Mouse (Mus musculus) midbrain, embryonic 10.5 days (tissue): Measurements from ENCODE around the gene Retreg1. TPM values are rescaled to one million over a fixed set of nuclear protein-coding genes. Genes with fewer than 3 reads are reported as not detected.

Experiments
- DNase-seq: peaks from one replicate; pipeline ENCODE4 v3.0.0-alpha.2; 2017; ENCODE audit warnings: low spot score
- H3K27ac ChIP-seq: fragments of 300-500 bp; sonication (generic); replicated peaks from 2 replicates; pipeline ENCODE4 v1.5.1; 2016; ENCODE audit warnings: mild to moderate bottlenecking
- H3K27me3 ChIP-seq: fragments of 300-500 bp; sonication (generic); 2 replicates; pipeline ENCODE4 v1.6.1; 2016; ENCODE audit warnings: low read depth, mild to moderate bottlenecking; ENCODE audit not compliant: poor library complexity, severe bottlenecking
- H3K36me3 ChIP-seq: fragments of 300-500 bp; sonication (generic); 2 replicates; pipeline ENCODE4 v1.6.1; 2016; ENCODE audit warnings: mild to moderate bottlenecking, moderate library complexity
- H3K4me1 ChIP-seq: fragments of 300-500 bp; sonication (generic); 2 replicates; pipeline ENCODE4 v1.6.1; 2016
- H3K4me3 ChIP-seq: fragments of 300-500 bp; sonication (generic); 2 replicates; pipeline ENCODE4 v1.5.1; 2016; ENCODE audit warnings: mild to moderate bottlenecking, moderate library complexity
- H3K9me3 ChIP-seq: fragments of 300-500 bp; sonication (generic); replicated peaks from 2 replicates; pipeline ENCODE4 v1.6.1; 2016; ENCODE audit warnings: mild to moderate bottlenecking
- WGBS: fragments of 180-500 bp; shearing (Covaris S2); methylation state at CpG from one replicate; pipeline ENCODE4 v1.1.7; 2016; 5-methylcytosine and 5-hydroxymethylcytosine counted together
- polyA plus RNA-seq: library from polyadenylated mRNA; unstranded; fragments of >200 nt; fragmentation: Nextera tagmentation; extraction: Ambion mirVana; gene quantifications from 2 replicates; pipeline ENCODE4 v1.2.1, GENCODE M21; 2016

Gene Retreg1
- polyA plus RNA-seq, 1 experiment from 2014 or later = 1.9 TPM

- Histone ChIP-seq H3K36me3 (no peaks in the 10 kb centered on the region), H3K9me3 (no peaks in the 10 kb centered on the region), H3K27ac (peak overlapping the region; percentile 59), H3K4me3 (no peak overlapping the region), H3K4me1 (peaks cover 16% of the 10 kb centered on the region), H3K27me3 (no peaks in the 10 kb centered on the region)
- 57% methylated on average over 11 of the region's 11 CpGs for WGBS
- DNase-seq = no peak
These were observed 72.7 kb downstream of the Retreg1 start for GRCm38 (mm10) chr15:25915574-25916205.

- peaks cover 16% of the 10 kb centered on the region for H3K4me1 ChIP-seq
- DNase-seq = no peak
- H3K36me3 ChIP-seq = no peaks in the 10 kb centered on the region
- peak overlapping the region; percentile 59; the same call in 1 of the 2 replicates for H3K27ac ChIP-seq
- H3K4me3 ChIP-seq = no peak overlapping the region
- no peaks in the 10 kb centered on the region for H3K27me3 ChIP-seq
- 78% methylated on average over 2 of the region's 2 CpGs for WGBS
- no peaks in the 10 kb centered on the region for H3K9me3 ChIP-seq
These were observed 73.3 kb downstream of the Retreg1 start for GRCm38 (mm10) chr15:25916252-25916651.

- Histone ChIP-seq H3K9me3 (no peaks in the 10 kb centered on the region), H3K27me3 (no peaks in the 10 kb centered on the region), H3K27ac (no peak overlapping the region), H3K4me3 (no peak overlapping the region), H3K36me3 (no peaks in the 10 kb centered on the region), H3K4me1 (peaks cover 16% of the 10 kb centered on the region)
- WGBS = 91% methylated on average over 7 of the region's 7 CpGs
- no peak for DNase-seq
These were observed 75.7 kb downstream of the Retreg1 start for GRCm38 (mm10) chr15:25918641-25919040.

- H3K4me1 ChIP-seq = peaks cover 13% of the 10 kb centered on the region
- WGBS = 92% methylated on average over 4 of the region's 4 CpGs
- no peaks in the 10 kb centered on the region for H3K36me3 ChIP-seq
- no peaks in the 10 kb centered on the region for H3K9me3 ChIP-seq
- H3K27me3 ChIP-seq = no peaks in the 10 kb centered on the region
- no peak overlapping the region for H3K27ac ChIP-seq
- H3K4me3 ChIP-seq = no peak overlapping the region
- no peak for DNase-seq
These were observed 77.0 kb downstream of the Retreg1 start for GRCm38 (mm10) chr15:25919995-25920394.

- no peaks in the 10 kb centered on the region for H3K27me3 ChIP-seq
- 93% methylated on average over 6 of the region's 6 CpGs for WGBS
- peaks cover 4% of the 10 kb centered on the region for H3K4me1 ChIP-seq
- H3K36me3 ChIP-seq = no peaks in the 10 kb centered on the region
- H3K4me3 ChIP-seq = no peak overlapping the region
- no peak for DNase-seq
- H3K27ac ChIP-seq = no peak overlapping the region
- H3K9me3 ChIP-seq = no peaks in the 10 kb centered on the region
These were observed 77.9 kb downstream of the Retreg1 start for GRCm38 (mm10) chr15:25920886-25921285.

- Histone ChIP-seq H3K27ac (no peak overlapping the region), H3K4me1 (no peaks in the 10 kb centered on the region), H3K4me3 (no peak overlapping the region), H3K27me3 (no peaks in the 10 kb centered on the region), H3K9me3 (no peaks in the 10 kb centered on the region), H3K36me3 (no peaks in the 10 kb centered on the region)
- WGBS = 90% methylated on average over 2 of the region's 2 CpGs
- DNase-seq = no peak
These were observed 79.0 kb downstream of the Retreg1 start for GRCm38 (mm10) chr15:25922007-25922406.

GRCm38 (mm10) chr15:25923916-25924315 lies 80.9 kb downstream of the Retreg1 start:
- H3K9me3 ChIP-seq = no peaks in the 10 kb centered on the region
- 87% methylated on average over 8 of the region's 8 CpGs for WGBS
- no peak overlapping the region for H3K27ac ChIP-seq
- no peaks in the 10 kb centered on the region for H3K36me3 ChIP-seq
- H3K4me3 ChIP-seq = no peak overlapping the region
- no peaks in the 10 kb centered on the region for H3K27me3 ChIP-seq
- no peak for DNase-seq
- H3K4me1 ChIP-seq = no peaks in the 10 kb centered on the region

- no peaks in the 10 kb centered on the region for H3K4me1 ChIP-seq
- no peaks in the 10 kb centered on the region for H3K36me3 ChIP-seq
- WGBS = 95% methylated on average over 4 of the region's 4 CpGs
- no peaks in the 10 kb centered on the region for H3K27me3 ChIP-seq
- no peaks in the 10 kb centered on the region for H3K9me3 ChIP-seq
- no peak overlapping the region for H3K27ac ChIP-seq
- DNase-seq = no peak
- H3K4me3 ChIP-seq = no peak overlapping the region
These were observed 83.2 kb downstream of the Retreg1 start for GRCm38 (mm10) chr15:25926171-25926570.

GRCm38 (mm10) chr15:25927106-25927505 lies 84.1 kb downstream of the Retreg1 start:
- Histone ChIP-seq H3K9me3 (no peaks in the 10 kb centered on the region), H3K27ac (no peak overlapping the region), H3K4me1 (no peaks in the 10 kb centered on the region), H3K4me3 (no peak overlapping the region), H3K27me3 (no peaks in the 10 kb centered on the region), H3K36me3 (no peaks in the 10 kb centered on the region)
- DNase-seq = no peak
- 96% methylated on average over 14 of the region's 14 CpGs for WGBS

GRCm38 (mm10) chr15:25928001-25928400 lies 85.0 kb downstream of the Retreg1 start:
- DNase-seq = no peak
- Histone ChIP-seq H3K27me3 (no peaks in the 10 kb centered on the region), H3K4me3 (no peak overlapping the region), H3K9me3 (no peaks in the 10 kb centered on the region), H3K4me1 (peaks cover 2% of the 10 kb centered on the region), H3K36me3 (no peaks in the 10 kb centered on the region), H3K27ac (no peak overlapping the region)
- 88% methylated on average over 8 of the region's 8 CpGs for WGBS

- 63% methylated on average over 5 of the region's 5 CpGs for WGBS
These were observed 85.9 kb downstream of the Retreg1 start for GRCm38 (mm10) chr15:25928831-25929230.

GRCm38 (mm10) chr15:25929518-25929917 lies 86.5 kb downstream of the Retreg1 start:
- peaks cover 5% of the 10 kb centered on the region for H3K4me1 ChIP-seq
- 80% methylated on average over 11 of the region's 11 CpGs for WGBS
- no peak for DNase-seq
- no peak overlapping the region for H3K27ac ChIP-seq
- H3K4me3 ChIP-seq = no peak overlapping the region
- no peaks in the 10 kb centered on the region for H3K27me3 ChIP-seq
- no peaks in the 10 kb centered on the region for H3K9me3 ChIP-seq
- H3K36me3 ChIP-seq = no peaks in the 10 kb centered on the region

More at GRCm38 (mm10) chr15:25928831-25929230, 85.9 kb downstream of the Retreg1 start:
- Histone ChIP-seq H3K4me3 (no peak overlapping the region), H3K27ac (no peak overlapping the region), H3K4me1 (peaks cover 5% of the 10 kb centered on the region), H3K9me3 (no peaks in the 10 kb centered on the region), H3K36me3 (no peaks in the 10 kb centered on the region), H3K27me3 (no peaks in the 10 kb centered on the region)
- no peak for DNase-seq

GRCm38 (mm10) chr15:25929936-25930335 lies 87.0 kb downstream of the Retreg1 start:
- 84% methylated on average over 10 of the region's 10 CpGs for WGBS
- H3K27ac ChIP-seq = no peak overlapping the region

More at GRCm38 (mm10) chr15:25929936-25930335, 87.0 kb downstream of the Retreg1 start:
- Histone ChIP-seq H3K4me3 (no peak overlapping the region), H3K36me3 (no peaks in the 10 kb centered on the region), H3K9me3 (no peaks in the 10 kb centered on the region), H3K27me3 (no peaks in the 10 kb centered on the region), H3K4me1 (peaks cover 5% of the 10 kb centered on the region)
- DNase-seq = no peak
